Mouse (Mus musculus): ENCODE results near the gene Foxl1. TPM values are rescaled to one million over a fixed set of nuclear protein-coding genes. Genes with fewer than 3 reads are reported as not detected.

Gene Foxl1
- total and polyA plus RNA-seq, 3 experiments, result 0.07 to 0.12 TPM; not detected in 1

DNA sequence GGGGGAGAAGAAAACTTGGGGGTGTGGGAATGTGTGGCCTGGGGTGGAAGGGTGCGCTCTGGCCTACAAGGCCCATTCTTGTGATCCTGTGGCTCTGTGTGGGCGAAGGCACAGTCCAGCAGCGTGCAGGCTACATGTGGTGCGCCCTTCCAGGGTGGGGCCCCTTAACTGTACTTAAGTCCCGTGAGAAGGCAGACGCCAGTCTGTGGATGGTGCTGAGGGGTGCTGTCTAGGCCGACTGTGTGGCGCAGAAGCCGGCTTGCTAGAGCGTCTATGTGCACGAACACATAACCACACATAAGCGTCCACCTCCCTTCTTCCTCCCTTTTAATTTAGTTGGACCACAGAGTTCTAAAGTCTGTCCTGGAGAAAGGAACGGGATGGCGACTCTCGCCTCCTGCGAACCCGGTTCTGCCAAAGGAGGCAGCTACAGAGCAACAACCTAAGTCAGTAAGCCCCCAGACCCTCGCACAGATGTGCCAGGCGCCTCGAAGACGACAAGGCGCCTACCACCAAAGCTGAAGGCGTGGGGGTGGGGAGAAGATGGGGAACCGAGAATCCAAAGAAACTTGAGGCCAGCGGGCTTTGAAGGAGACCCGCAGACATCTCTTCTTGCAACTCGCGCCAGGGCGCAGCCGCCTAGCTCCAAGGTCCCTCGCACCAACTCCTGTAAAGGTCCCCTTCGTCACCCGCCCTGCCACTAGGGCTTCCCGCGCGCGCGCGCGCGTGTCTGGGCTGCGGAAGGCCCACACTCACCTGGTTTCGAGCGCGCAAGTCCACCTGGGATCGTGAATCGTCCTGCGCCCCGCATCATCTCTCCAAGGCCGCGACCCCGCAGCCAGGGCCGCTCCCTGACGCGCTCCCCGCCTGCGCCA is 45.3 kb upstream of the Foxl1 start:
- H3K9me3 ChIP-seq (replicated peaks; ENCODE audit: insufficient read depth, low read length), result no peaks in the 10 kb centered on the region
- DNase-seq (ENCODE audit: low read depth, low spot score), result no peak
- H3K27ac ChIP-seq (ENCODE audit: control insufficient read depth, low read depth, low read length), result no peak overlapping the region
- H3K27me3 ChIP-seq (ENCODE audit: control insufficient read depth in 1 of 2, insufficient read depth in 2 of 2, low read length in 2 of 2), result no peaks in the 10 kb centered on the region
- no peak overlapping the region for H3K9ac ChIP-seq (ENCODE audit: control insufficient read depth, low read depth, low read length, poor library complexity, severe bottlenecking)
- TF ChIP-seq KAT2A (conservative IDR thresholded peaks at IDR 0.05; ENCODE audit: low read depth, low read length) (no peak), USF1 (IDR thresholded peaks at IDR 0.05; ENCODE audit: low read depth, low read length) (no peak), MYB (IDR thresholded peaks at IDR 0.05; ENCODE audit: low read depth, low read length) (no peak), TAL1 (IDR thresholded peaks at IDR 0.05; ENCODE audit: low read length) (no peak), ZMIZ1 (IDR thresholded peaks at IDR 0.05; ENCODE audit: low read depth, low read length) (no peak), CTCF (IDR thresholded peaks at IDR 0.05 in 2 of 3, conservative IDR thresholded peaks at IDR 0.05 in 1 of 3; ENCODE audit: control insufficient read depth in 1 of 3, insufficient read depth in 1 of 3, low read depth in 2 of 3, low read length in 3 of 3, poor library complexity in 1 of 3, severe bottlenecking in 1 of 3) (no peak), POLR2AphosphoS5 (IDR thresholded peaks at IDR 0.05; ENCODE audit: borderline replicate concordance, low read depth, low read length) (no peak), TBP (IDR thresholded peaks at IDR 0.05; ENCODE audit: low read depth, low read length) (no peak), GABPA (IDR thresholded peaks at IDR 0.05; ENCODE audit: low read depth, low read length) (no peak), CHD2 (IDR thresholded peaks at IDR 0.05; ENCODE audit: low read length) (no peak), ELF1 (IDR thresholded peaks at IDR 0.05; ENCODE audit: low read depth, low read length) (no peak), ZC3H11A (IDR thresholded peaks at IDR 0.05; ENCODE audit: low read depth, low read length) (no peak), GATA1 (IDR thresholded peaks at IDR 0.05; ENCODE audit: low read depth, low read length) (no peak)
- no peaks in the 10 kb centered on the region for H3K36me3 ChIP-seq (ENCODE audit: control insufficient read depth in 1 of 2, insufficient read depth in 2 of 2, low read length in 2 of 2)
- H3K4me1 ChIP-seq (ENCODE audit: control insufficient read depth in 1 of 2, insufficient read depth in 2 of 2, low read length in 2 of 2), result no peaks in the 10 kb centered on the region
- H3K79me2 ChIP-seq (ENCODE audit: control insufficient read depth, insufficient read depth, low read length, poor library complexity), result no peaks in the 10 kb centered on the region
- H3K4me3 ChIP-seq (ENCODE audit: control insufficient read depth in 1 of 2, insufficient read depth in 1 of 2, low read depth in 2 of 2, low read length in 2 of 2), result no peak overlapping the region

DNA sequence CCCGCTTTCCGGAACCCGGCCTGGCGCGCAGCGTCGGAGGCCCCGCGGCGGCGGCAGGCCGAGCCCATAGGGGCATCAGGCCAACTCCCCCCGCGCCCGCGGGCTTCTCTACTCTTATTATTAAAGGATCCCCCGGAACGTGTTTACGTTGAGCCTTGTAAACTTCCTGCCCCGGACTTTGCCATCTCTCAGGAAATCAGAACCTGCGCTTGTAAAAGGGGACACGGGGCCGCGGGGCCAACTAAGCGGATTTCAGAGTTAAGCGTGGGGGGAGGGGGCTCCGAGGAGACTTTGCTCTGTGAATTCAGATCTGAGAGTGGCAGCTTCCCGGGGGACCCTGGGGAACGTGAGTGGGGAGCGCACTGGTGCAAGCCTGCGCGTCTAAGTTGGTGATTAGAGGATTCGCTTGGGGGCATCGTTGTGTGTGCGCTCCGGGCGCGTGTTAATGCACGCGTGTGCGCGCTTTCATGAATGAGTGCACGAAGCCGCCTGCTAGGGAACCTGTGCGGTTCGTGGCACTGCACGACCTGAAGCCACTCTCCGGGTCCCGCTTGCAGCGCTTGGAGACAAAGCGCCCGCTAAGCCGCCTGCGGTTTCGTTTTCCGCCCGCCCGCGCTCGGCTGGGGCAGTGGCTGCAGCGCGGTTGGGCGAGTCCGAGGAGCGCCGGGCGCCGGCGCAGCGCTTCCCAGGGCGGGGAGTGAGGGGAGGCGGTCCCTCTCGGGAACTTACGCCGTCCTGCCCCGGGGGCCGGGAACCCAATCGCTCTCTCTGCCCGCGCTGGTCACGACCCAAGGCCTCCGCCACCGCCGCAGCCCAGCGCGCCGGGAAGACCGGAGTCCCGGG is 44.4 kb upstream of the Foxl1 start:
- Histone ChIP-seq H3K79me2 (ENCODE audit: control insufficient read depth, insufficient read depth, low read length, poor library complexity) (no peaks in the 10 kb centered on the region), H3K9me3 (replicated peaks; ENCODE audit: insufficient read depth, low read length) (no peaks in the 10 kb centered on the region), H3K9ac (ENCODE audit: control insufficient read depth, low read depth, low read length, poor library complexity, severe bottlenecking) (no peak overlapping the region), H3K27ac (ENCODE audit: control insufficient read depth, low read depth, low read length) (no peak overlapping the region), H3K4me1 (ENCODE audit: control insufficient read depth in 1 of 2, insufficient read depth in 2 of 2, low read length in 2 of 2) (no peaks in the 10 kb centered on the region), H3K36me3 (ENCODE audit: control insufficient read depth in 1 of 2, insufficient read depth in 2 of 2, low read length in 2 of 2) (no peaks in the 10 kb centered on the region), H3K27me3 (ENCODE audit: control insufficient read depth in 1 of 2, insufficient read depth in 2 of 2, low read length in 2 of 2) (no peaks in the 10 kb centered on the region), H3K4me3 (ENCODE audit: control insufficient read depth in 1 of 2, insufficient read depth in 1 of 2, low read depth in 2 of 2, low read length in 2 of 2) (no peak overlapping the region)
- TF ChIP-seq CHD1 (IDR thresholded peaks at IDR 0.05; ENCODE audit: low read depth, low read length), result no peak
- TF ChIP-seq POLR2AphosphoS5 (IDR thresholded peaks at IDR 0.05; ENCODE audit: borderline replicate concordance, low read depth, low read length), result no peak
- no peak for TF ChIP-seq ZMIZ1 (IDR thresholded peaks at IDR 0.05; ENCODE audit: low read depth, low read length)
- TF ChIP-seq ZKSCAN1 (IDR thresholded peaks at IDR 0.05; ENCODE audit: low read depth, low read length), result no peak
- no peak for TF ChIP-seq USF1 (IDR thresholded peaks at IDR 0.05; ENCODE audit: low read depth, low read length)
- no peak for TF ChIP-seq POLR2A (IDR thresholded peaks at IDR 0.05; ENCODE audit: control insufficient read depth in 1 of 2, insufficient read depth in 1 of 2, low read depth in 1 of 2, low read length in 2 of 2, poor library complexity in 1 of 2)
- no peak for TF ChIP-seq BHLHE40 (IDR thresholded peaks at IDR 0.05; ENCODE audit: borderline replicate concordance, low read depth, low read length)
- no peak for TF ChIP-seq TCF12 (IDR thresholded peaks at IDR 0.05; ENCODE audit: low read depth, low read length)
- TF ChIP-seq GABPA (IDR thresholded peaks at IDR 0.05; ENCODE audit: low read depth, low read length), result no peak
- no peak for TF ChIP-seq MEF2A (IDR thresholded peaks at IDR 0.05; ENCODE audit: extremely low read depth, insufficient replicate concordance, low read depth, low read length, poor library complexity, severe bottlenecking)
- TF ChIP-seq GATA1 (IDR thresholded peaks at IDR 0.05; ENCODE audit: low read depth, low read length), result no peak
- TF ChIP-seq TBP (IDR thresholded peaks at IDR 0.05; ENCODE audit: low read depth, low read length), result no peak
- no peak for DNase-seq (ENCODE audit: low read depth, low spot score)

Measured in MEL (cell line).